Mouse (Mus musculus): ENCODE measurements around the gene Arid4a.

Gene Arid4a

GRCm38 (mm10) chr12:71015363-71016210 lies at the start of gene Arid4a:
Gene Arid4a, plus strand, starts transcription at chr12:71015990.
- DNase-seq = peak; percentile 100

DNA sequence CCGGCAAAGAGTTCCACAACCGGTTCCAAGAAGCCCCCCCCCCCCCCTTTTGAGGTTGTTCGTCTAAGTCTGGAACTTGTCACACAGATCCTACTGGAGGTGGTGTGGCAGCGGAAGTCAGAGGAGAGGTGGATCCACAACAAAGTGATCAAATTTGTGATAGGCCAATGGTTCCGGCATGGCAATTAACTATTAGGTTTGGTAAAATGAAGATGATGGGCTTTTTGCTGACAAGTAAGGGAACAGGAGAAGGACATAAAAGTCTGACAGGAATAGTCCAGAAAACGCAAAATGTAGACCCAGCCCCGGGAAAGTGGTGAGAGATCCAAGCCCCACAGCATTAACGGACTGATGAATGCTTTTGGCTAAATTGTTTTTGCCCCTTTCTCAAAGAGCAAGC lies 48.2 kb upstream of the Arid4a start:
- no peak for DNase-seq

- peak; percentile 82 for DNase-seq
Measured at GRCm38 (mm10) chr12:70968141-70968790, 47.5 kb upstream of the Arid4a start.

DNA sequence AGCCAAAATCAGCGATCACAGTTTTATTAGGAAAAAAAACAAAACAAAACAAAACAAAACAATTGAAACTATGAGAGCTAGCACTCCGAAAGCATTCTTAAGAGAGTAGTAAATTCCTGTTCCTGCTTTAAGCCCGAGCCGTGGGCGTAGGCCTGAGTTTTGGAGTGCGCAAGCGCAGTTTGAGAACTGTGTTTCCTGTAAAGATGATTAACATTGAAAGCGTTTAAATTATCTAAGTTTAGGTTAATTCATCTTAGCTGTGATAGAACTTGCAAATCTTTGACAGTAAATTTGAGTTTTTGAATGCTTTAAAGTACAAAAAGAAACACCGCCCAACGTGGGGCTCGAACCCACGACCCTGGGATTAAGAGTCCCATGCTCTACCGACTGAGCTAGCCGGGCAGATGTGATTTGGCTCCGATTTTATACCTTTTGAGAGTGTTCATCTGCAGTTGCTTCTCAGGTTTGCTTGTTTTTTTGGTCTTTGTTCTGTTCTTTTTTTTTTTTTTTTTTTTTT lies 46.9 kb upstream of the Arid4a start:
- DNase-seq = peak; percentile 84

GRCm38 (mm10) chr12:70969485-70970184 lies 46.2 kb upstream of the Arid4a start:
- DNase-seq = peak; percentile 45

GRCm38 (mm10) chr12:70973831-70974230 lies 42.0 kb upstream of the Arid4a start:
- no peak for DNase-seq

DNA sequence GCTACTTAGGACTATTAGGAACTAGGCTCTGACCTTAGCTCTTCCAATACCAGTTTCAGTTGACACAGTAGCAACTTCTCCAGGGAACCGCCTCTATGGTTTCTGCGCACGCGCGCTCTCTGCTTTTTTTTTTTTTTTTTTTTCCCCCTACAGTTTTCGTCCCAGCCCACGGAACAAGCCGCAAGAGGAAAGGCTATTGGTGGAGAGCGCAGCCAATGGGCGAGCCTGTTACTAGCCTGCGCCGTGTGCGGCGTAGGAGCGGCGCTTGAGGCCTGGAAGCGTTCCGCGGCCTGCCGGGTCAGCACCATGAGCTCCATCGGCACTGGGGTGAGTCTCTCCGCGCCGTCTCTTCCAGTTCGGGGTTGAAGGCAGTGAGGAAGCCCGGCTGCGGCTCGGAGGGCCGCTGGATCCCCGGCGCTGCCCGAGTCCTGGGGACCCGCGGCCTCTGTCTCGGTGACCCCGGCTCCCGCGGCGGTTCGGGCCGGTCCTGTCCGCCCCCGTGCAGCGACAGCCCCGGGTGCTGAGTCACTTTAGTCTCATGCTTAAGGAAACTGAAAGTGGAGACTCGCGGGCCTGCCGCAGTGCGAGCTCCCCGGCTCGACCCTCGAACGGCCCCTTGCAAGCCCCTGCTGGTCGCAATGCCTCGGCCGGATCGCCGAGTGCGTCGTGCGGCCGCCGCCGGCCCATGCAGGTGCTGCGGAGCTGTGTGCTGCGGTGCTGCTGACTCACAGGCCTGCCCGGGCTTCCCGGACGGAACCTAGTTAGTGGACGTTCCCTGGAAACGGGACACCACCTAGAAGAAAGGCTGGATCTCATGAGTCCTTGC lies 41.1 kb upstream of the Arid4a start, which contains the start of gene Psma3:
TSS of gene Psma3 (plus strand) at position 181 of the 826 bp plus-strand sequence.
- DNase-seq = peak; percentile 95

GRCm38 (mm10) chr12:70975406-70975805 lies 40.4 kb upstream of the Arid4a start:
- DNase-seq = no peak

DNA sequence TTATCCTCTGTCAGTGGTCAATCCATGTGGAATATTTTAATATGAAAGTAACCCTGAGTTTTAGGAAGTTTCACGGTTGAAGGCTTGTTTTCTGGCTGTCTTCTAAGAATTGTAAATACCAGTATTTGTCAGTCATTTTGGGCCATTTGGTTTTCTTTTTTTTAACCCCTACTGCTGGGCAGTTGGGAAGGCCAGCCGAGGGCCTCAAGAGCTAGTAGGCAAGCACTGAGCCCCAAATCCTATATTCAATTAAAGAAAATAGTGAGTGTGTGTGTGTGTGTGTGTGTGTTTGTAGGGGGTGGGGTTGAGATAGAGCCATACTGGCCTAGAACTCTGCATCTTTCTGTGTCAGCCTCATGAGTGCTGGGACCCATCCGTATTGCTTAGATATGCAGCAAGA lies 39.9 kb upstream of the Arid4a start:
- DNase-seq = no peak

DNA sequence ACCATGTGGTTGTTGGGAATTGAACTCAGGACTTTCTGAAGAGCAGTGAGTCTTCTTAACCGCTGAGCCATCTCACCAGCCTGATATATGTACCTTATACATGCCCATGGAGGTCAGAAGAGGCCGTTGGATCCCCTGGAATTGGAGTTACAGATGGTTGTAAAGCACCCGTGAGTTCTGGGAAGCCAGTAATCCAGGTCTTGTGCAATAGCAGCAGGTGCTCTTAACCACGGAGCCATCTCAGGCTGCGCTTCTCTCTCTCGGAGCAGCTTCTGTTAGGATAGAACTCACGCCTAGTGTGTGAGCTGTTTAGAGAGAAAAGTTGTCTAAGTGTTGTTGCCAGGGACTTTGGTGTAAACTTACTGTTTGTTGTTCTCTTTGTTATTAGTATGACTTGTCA lies 37.4 kb upstream of the Arid4a start:
- no peak for DNase-seq

- DNase-seq = no peak
Measured at GRCm38 (mm10) chr12:70984855-70985550, 30.8 kb upstream of the Arid4a start.

- DNase-seq = no peak
Measured at GRCm38 (mm10) chr12:70997225-70997624, 18.6 kb upstream of the Arid4a start.

GRCm38 (mm10) chr12:70999423-70999903 lies 16.3 kb upstream of the Arid4a start:
- DNase-seq = no peak

GRCm38 (mm10) chr12:71000344-71000743 lies 15.4 kb upstream of the Arid4a start:
- no peak for DNase-seq

GRCm38 (mm10) chr12:71001456-71001855 lies 14.3 kb upstream of the Arid4a start:
- no peak for DNase-seq

- no peak for DNase-seq
Measured at GRCm38 (mm10) chr12:71003760-71004426, 11.9 kb upstream of the Arid4a start.

- no peak for DNase-seq
Measured at GRCm38 (mm10) chr12:71006141-71006540, 9.6 kb upstream of the Arid4a start.

DNA sequence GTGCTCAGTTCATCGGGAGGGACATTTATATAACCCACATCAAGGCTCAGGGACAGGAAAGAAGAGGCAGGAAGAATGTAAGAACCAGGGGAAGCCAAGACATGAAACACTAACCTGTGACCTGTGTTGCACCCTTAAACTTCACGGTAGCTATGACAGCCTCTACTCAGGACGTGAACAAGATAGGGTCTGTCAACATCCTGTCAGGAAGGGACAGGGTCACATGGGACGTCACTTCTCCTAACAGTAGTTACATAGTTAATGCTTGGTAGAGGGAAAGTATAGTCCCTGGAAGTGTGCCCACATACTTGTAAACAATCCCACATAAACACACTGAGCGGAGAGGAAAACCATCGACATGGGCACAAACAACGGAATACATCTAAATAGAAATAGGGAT lies 8.9 kb upstream of the Arid4a start:
- DNase-seq = no peak

DNA sequence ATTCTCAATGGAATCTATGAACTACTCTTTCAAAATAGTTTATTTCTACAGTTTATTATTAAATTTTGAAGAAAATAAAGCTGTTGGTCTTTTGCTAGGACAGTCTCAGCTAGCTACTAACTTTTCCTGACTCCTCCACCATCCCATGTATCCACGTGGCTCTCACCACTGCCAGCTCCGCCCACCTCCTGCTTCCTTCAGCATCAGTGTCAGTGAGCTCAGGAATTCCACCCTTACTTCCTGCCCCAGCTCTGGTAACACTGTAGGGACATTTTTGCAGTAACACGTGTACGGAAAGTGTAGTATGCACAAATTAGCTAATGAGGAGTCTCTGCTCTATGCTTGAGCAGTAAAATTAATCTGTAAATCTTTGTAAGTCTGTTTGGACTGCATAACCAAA lies 6.0 kb upstream of the Arid4a start:
- no peak for DNase-seq

DNA sequence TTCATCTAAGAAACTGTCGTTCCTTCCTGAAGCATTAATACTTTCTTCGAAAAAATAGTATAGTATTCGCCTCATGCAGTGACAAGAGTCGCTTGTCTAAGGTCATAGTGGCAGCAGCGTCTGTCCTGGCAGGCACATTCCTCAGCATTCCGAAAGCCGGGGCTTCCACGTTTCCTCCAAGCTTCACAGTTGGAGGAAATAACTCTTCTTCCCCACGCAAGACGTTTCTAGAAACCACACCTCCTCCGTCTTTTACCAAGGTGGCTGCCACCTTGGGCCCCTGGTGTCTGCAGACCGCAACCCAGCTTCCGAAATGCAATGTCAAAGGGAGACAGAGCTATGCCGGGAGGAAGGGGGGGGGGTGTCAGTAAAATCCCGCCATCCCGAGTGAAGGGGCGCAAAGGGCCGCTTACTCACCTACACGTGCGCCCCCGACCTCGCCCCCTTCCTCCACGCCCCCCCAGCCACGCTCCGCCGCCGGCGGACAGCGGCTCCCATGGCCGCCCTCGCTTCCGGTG lies 886 bp upstream of the Arid4a start:
- DNase-seq = peak; percentile 17

GRCm38 (mm10) chr12:71016211-71016502 lies 367 bp downstream of the Arid4a start:
- DNase-seq = no peak
